Mouse (Mus musculus): ENCODE data around the gene Myo18a. TPM values are rescaled to one million over a fixed set of nuclear protein-coding genes. Genes with fewer than 3 reads are reported as not detected.
"Not testable (repeated sequence)": the region's sequence is repeated elsewhere in the genome, so short reads cannot be mapped to it uniquely, and the experiment has no call there.

The Myo18a gene
- 45.5 and 52.5 TPM in 2 replicates for polyA plus RNA-seq (2015; fragmentation: Nextera tagmentation; extraction: Ambion mirVana)

DNA sequence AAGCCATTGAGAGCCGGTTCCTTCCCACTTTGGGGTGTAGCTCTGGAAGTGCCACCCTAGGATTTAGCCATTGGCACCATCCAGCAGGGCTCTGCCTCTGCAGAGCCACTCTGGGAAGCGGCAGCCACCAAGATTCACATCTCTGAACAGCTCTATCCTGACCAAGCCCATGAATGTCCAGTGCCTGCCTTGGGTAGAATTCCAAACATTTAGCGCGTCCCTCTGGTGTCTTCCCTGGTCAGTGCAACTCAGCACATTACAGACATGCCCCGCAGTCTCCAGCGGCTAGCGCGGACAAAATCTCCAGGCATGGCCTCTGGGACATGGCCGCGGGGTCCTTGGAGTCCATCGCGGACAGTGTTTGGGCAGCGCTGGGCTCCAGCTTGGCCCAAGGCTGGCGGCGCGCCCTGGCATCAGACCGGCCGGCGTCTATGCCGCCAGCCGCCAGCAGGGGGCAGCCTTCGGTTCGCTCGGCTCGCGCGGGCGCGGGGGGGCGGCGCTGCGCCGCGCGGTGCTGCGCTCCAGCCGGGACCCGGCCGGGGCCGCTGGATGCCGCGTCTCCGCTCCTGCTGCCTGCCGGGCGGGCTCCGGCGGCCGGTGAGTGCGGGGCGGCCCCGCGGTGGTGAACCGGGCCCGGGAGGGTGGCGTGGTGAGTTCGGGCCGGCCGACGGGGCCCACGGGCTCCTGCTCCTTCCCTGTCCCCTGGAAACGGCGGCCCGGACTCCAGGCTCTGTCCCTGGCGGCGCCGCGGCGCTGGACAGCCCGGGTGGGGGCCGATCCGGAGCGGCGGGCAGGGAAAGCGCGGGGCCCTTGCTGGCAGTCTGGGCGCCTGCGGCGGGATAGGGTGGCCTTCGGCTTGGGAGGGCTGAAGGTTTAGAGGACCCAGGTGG lies at the start of gene Myo18a:
Gene Myo18a (plus strand): TSS at position 464 of the 890 bp plus-strand sequence.
- Histone ChIP-seq H3K27ac (replicated peaks) (peak within 1 kb of the TSS; percentile 93), H3K9ac (replicated peaks) (peak within 1 kb of the TSS; percentile 98), H3K36me3 (no peaks in the 10 kb centered on the region), H3K9me3 (no peaks in the 10 kb centered on the region), H3K27me3 (no peaks in the 10 kb centered on the region), H3K4me2 (replicated peaks) (peak within 1 kb of the TSS; percentile 93), H3K4me3 (peak within 1 kb of the TSS; percentile 84), H3K4me1 (peaks cover 39% of the 10 kb centered on the region)
- ATAC-seq (replicated peaks), result peak; percentile 86
- 1% methylated on average over 79 of the region's 79 CpGs for WGBS

DNA sequence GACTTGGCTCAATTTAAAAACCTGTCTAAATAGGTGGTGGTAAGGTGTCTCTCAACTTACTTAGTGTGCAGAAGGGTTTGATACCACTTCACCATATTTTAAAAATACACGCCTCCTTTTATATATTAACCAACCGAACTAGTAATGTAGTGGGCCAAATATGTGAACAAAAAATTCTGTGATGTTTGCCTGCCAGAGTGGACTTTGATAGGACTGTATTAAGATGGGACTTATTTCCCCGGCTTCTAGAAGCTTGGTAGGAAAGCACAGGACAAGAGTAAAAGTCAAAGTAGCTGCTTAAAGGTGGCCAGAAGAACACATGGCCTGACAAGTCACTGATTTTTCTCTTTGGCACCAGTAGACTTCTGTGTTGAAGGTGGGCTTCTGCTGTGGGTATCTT lies 49.3 kb upstream of the Myo18a start:
- no peak for ATAC-seq (replicated peaks)
- no peaks in the 10 kb centered on the region for H3K9me3 ChIP-seq
- H3K4me2 ChIP-seq (replicated peaks), result no peak overlapping the region
- no peak overlapping the region for H3K27ac ChIP-seq (replicated peaks)
- no peaks in the 10 kb centered on the region for H3K4me1 ChIP-seq
- H3K9ac ChIP-seq (replicated peaks), result no peak overlapping the region
- WGBS, result 96% methylated on average over 3 of the region's 3 CpGs
- no peak overlapping the region for H3K4me3 ChIP-seq
- peaks cover 2% of the 10 kb centered on the region; the same call in 1 of the 2 replicates for H3K36me3 ChIP-seq
- H3K27me3 ChIP-seq, result no peaks in the 10 kb centered on the region

DNA sequence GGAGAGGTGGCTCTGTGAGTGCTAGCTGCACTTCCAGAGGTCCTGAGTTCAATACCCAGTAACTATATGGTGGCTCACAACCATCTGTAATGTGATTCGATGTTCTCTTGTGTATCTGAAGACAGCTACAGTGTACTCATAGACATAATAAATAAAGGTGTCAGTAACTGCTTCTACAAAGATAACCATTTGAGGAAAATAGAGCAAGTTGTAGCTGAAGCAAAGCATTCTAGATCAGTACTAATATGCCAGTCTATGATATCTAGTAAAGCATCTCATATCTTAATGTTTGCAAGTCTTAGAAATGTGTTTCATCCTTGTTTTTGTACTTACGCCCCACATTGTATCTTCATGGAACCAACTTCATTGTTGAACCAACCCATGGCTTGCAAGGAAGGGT lies 44.0 kb upstream of the Myo18a start:
- no peak overlapping the region for H3K9ac ChIP-seq (replicated peaks)
- H3K27ac ChIP-seq (replicated peaks), result no peak overlapping the region
- no peaks in the 10 kb centered on the region for H3K4me1 ChIP-seq
- 97% methylated on average over 2 of the region's 2 CpGs for WGBS
- no peaks in the 10 kb centered on the region for H3K9me3 ChIP-seq
- H3K36me3 ChIP-seq, result no peaks in the 10 kb centered on the region
- no peaks in the 10 kb centered on the region for H3K27me3 ChIP-seq
- no peak overlapping the region for H3K4me2 ChIP-seq (replicated peaks)
- ATAC-seq (replicated peaks), result no peak
- no peak overlapping the region for H3K4me3 ChIP-seq

DNA sequence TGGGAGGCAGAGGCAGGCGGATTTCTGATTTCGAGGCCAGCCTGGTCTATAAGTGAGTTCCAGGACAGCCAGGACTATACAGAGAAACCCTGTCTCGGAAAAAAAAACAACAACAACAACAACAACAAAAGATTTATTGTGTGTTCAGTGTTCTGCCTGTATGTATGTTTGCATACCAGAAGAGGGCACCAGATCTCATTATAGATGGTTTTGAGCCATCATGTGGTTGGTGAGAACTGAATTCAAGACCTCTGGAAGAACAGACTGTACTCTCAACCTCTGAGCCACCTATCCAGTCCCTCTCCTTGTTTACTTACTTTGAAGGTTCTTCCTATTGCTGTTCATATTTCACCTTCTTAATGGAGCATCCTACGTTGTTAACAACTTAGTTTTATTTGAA lies 41.7 kb upstream of the Myo18a start:
- ATAC-seq (replicated peaks), result no peak
- no peaks in the 10 kb centered on the region for H3K36me3 ChIP-seq
- no peak overlapping the region for H3K27ac ChIP-seq (replicated peaks)
- no peak overlapping the region for H3K4me2 ChIP-seq (replicated peaks)
- H3K4me3 ChIP-seq, result no peak overlapping the region
- H3K4me1 ChIP-seq, result no peaks in the 10 kb centered on the region
- no peak overlapping the region for H3K9ac ChIP-seq (replicated peaks)
- WGBS, result 95% methylated on average over 4 of the region's 4 CpGs
- no peaks in the 10 kb centered on the region for H3K9me3 ChIP-seq
- no peaks in the 10 kb centered on the region for H3K27me3 ChIP-seq

DNA sequence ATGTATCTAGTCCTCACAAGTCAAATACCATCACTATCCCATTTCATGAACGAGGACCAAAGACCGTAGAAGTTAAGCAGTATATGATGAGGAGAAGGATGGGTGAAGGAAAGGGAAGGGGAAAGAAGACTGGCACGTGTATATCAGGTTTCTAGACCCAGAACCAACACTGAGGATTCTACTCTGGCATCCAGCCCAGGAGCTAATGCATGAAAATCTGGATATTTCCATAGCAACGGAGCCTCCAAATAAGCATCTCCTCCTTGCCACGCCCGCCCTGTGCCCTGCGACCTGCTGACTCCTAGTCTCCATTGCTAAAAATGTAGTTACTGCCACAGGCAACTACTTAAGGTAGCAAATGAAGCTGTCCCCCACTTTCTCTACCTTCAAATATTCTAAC lies 38.3 kb upstream of the Myo18a start:
- H3K4me2 ChIP-seq (replicated peaks), result no peak overlapping the region
- no peaks in the 10 kb centered on the region for H3K4me1 ChIP-seq
- H3K9me3 ChIP-seq, result no peaks in the 10 kb centered on the region
- WGBS, result 71% methylated on average over 7 of the region's 7 CpGs
- no peak overlapping the region for H3K9ac ChIP-seq (replicated peaks)
- no peaks in the 10 kb centered on the region for H3K36me3 ChIP-seq
- H3K27ac ChIP-seq (replicated peaks), result no peak overlapping the region
- ATAC-seq (replicated peaks), result no peak
- H3K4me3 ChIP-seq, result no peak overlapping the region
- H3K27me3 ChIP-seq, result no peaks in the 10 kb centered on the region

DNA sequence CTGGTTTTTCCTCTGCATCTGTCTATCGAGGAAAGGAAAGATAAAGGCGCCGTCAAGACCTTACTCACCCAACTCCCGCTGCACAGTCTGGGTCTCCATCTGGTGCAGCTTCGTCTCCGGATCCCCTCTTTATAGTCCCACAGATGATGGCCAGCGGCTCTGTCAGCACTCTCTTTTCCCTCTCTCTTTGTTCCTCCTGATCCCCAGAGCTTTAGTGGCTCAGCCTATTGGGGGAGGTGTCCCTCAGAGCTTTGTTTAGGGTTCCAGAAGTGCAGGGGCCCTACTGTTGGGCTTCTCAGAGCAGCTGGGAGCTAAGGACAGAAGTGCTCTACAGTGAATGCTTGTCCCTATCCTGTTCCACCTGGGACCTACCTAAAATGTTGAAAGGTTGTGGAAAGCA lies 37.9 kb upstream of the Myo18a start, which contains the start of gene Cryba1:
Gene Cryba1 (minus strand): TSS at position 101 of the 400 bp plus-strand sequence.
- H3K4me2 ChIP-seq (replicated peaks), result no peak within 1 kb of the TSS
- 36% methylated on average over 7 of the region's 7 CpGs for WGBS
- no peaks in the 10 kb centered on the region for H3K27me3 ChIP-seq
- no peak within 1 kb of the TSS for H3K9ac ChIP-seq (replicated peaks)
- no peak within 1 kb of the TSS for H3K27ac ChIP-seq (replicated peaks)
- no peak within 1 kb of the TSS for H3K4me3 ChIP-seq
- no peak for ATAC-seq (replicated peaks)
- no peaks in the 10 kb centered on the region for H3K9me3 ChIP-seq
- no peaks in the 10 kb centered on the region for H3K4me1 ChIP-seq
- no peaks in the 10 kb centered on the region for H3K36me3 ChIP-seq

DNA sequence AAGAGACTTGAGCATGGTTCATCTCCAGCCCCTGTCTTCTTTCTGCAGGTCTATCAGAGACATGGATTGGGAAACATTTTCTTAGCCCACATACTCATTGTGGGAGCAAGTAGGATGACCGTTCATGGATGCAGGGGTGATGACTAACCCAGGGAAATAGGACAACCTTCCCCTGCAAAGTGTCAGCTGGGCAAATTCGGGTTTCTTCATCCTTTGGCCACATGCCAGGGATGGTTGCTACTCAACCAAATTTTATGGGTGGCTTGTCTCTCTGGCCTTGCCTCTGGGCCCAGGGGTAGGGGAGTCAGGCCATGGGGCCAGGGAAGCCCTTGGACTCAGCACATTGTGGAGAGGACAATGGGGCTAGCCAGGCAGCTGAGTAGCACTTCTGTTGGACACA lies 34.5 kb upstream of the Myo18a start:
- ATAC-seq (replicated peaks), result no peak
- H3K27ac ChIP-seq (replicated peaks), result no peak overlapping the region
- no peaks in the 10 kb centered on the region for H3K36me3 ChIP-seq
- no peaks in the 10 kb centered on the region for H3K4me1 ChIP-seq
- no peaks in the 10 kb centered on the region for H3K9me3 ChIP-seq
- no peak overlapping the region for H3K9ac ChIP-seq (replicated peaks)
- no peaks in the 10 kb centered on the region for H3K27me3 ChIP-seq
- H3K4me2 ChIP-seq (replicated peaks), result no peak overlapping the region
- H3K4me3 ChIP-seq, result no peak overlapping the region
- WGBS, result 59% methylated on average over 2 of the region's 2 CpGs

DNA sequence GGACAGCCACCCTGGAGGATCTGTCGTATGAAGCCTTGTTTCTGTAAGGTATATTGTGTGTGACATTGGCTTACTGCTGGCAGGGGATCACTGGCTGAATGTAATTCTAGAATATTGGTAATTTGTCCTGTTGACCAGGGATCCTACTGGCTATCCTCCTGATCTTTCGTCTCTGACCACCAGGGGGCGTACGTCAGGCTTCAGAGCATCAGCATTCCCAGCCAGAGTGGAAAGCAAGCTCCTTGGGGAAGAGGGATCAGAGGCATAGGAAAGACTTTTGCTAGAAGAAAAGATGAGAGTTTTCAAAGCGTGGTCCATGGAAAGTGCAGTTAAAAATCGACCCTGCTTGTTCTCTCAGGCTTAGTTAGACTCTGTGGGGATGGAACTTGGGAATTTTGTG lies 25.8 kb upstream of the Myo18a start:
- no peaks in the 10 kb centered on the region for H3K27me3 ChIP-seq
- no peak overlapping the region for H3K4me3 ChIP-seq
- H3K4me2 ChIP-seq (replicated peaks), result no peak overlapping the region
- H3K4me1 ChIP-seq, result no peaks in the 10 kb centered on the region
- no peaks in the 10 kb centered on the region for H3K9me3 ChIP-seq
- no peak overlapping the region for H3K9ac ChIP-seq (replicated peaks)
- ATAC-seq (replicated peaks), result no peak
- H3K27ac ChIP-seq (replicated peaks), result no peak overlapping the region
- 2% methylated on average over 6 of the region's 6 CpGs for WGBS
- no peaks in the 10 kb centered on the region for H3K36me3 ChIP-seq

DNA sequence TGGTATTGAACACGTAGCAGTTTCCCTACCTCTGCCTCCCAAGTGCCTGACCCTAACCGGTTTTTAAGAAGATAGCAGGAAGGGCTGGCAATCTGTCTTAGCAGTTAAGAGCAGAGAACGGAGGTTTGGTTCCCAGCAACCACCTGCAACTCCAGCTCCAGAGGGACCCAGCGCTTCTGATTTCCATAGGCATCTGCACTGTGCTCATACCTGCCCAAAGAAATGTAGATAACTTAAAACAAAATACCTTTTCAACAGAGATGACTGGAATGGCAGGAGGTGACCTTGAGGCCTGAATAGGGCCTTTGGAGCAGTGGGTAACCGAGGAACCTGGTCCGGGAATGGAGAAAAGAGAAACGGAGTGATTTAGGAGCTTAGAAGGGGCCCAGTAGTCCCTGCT lies 24.5 kb upstream of the Myo18a start:
- Histone ChIP-seq H3K9me3 (no peaks in the 10 kb centered on the region), H3K36me3 (no peaks in the 10 kb centered on the region), H3K4me3 (no peak overlapping the region), H3K27me3 (no peaks in the 10 kb centered on the region), H3K9ac (replicated peaks) (no peak overlapping the region), H3K4me2 (replicated peaks) (no peak overlapping the region), H3K27ac (replicated peaks) (no peak overlapping the region), H3K4me1 (no peaks in the 10 kb centered on the region)
- no peak for ATAC-seq (replicated peaks)
- WGBS, result 49% methylated on average over 7 of the region's 7 CpGs

DNA sequence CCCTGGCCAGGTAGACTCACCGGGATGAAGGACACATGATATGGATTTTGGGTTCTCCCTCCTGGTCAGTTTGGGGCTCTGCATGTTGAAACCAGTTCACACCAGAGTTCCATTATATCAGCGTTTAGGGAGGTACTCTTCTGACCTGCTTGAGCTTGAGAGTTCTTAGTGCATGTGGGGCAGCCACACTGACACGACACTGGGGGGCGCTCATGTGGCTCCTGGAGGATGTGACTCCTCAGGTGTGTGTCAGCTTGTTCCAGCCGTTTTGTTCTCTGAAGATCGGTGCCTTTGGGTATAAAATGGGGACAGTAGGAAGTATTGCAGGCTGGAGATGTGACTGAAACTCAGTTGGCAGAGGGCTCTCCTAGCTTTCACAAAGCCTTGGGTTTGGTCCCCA lies 19.1 kb upstream of the Myo18a start:
- ATAC-seq (replicated peaks), result no peak
- 38% methylated on average over 6 of the region's 6 CpGs for WGBS
- no peaks in the 10 kb centered on the region for H3K9me3 ChIP-seq

DNA sequence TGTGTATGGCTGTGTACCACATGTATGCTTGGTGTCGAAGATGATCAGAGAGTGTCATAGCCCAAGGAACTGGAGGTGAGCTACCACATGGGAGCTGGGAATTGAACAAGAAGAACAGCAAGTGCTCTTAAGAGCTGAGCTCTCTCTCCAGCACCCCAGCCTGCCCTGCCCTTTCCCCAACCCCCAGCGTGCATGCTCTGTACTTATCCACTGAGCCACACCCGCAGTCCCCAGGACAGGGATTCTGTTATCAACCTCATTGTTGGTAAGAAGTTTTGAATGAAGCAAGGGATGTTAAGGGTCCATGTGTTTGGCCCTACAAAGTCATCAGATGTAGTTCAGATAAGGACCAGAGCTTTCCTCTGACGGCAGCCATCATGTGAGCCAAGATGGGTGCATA lies 16.4 kb upstream of the Myo18a start:
- Histone ChIP-seq H3K4me2 (replicated peaks) (no peak overlapping the region), H3K4me3 (no peak overlapping the region), H3K27me3 (no peaks in the 10 kb centered on the region), H3K27ac (replicated peaks) (no peak overlapping the region), H3K9me3 (no peaks in the 10 kb centered on the region), H3K9ac (replicated peaks) (no peak overlapping the region), H3K4me1 (no peaks in the 10 kb centered on the region), H3K36me3 (no peaks in the 10 kb centered on the region)
- 91% methylated on average over 4 of the region's 4 CpGs for WGBS
- no peak for ATAC-seq (replicated peaks)

More for the DNA sequence above, 19.1 kb upstream of the Myo18a start:
- Histone ChIP-seq H3K9ac (replicated peaks) (no peak overlapping the region), H3K4me1 (no peaks in the 10 kb centered on the region), H3K27ac (replicated peaks) (no peak overlapping the region), H3K4me3 (no peak overlapping the region), H3K27me3 (no peaks in the 10 kb centered on the region), H3K36me3 (no peaks in the 10 kb centered on the region), H3K4me2 (replicated peaks) (no peak overlapping the region)

DNA sequence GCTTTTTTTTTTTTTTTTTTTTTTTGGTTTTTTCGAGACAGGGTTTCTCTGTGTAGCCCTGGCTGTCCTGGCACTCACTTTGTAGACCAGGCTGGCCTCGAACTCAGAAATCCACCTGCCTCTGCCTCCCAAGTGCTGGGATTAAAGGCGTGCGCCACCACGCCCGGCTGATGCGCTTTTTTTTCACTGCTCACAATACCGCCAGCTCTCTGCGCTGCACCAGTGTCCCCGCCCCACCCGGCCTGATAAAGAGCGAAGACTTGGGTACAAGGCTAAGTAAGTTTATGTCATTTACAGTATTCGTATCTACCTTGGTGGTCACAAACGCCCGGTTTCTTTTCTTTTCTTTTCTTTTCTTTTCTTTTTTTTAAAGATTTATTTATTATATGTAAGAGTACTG lies 15.9 kb upstream of the Myo18a start:
- H3K4me1 ChIP-seq; H3K9me3 ChIP-seq; ATAC-seq (replicated peaks); H3K9ac ChIP-seq (replicated peaks); H3K27ac ChIP-seq (replicated peaks); H3K36me3 ChIP-seq; H3K27me3 ChIP-seq; H3K4me3 ChIP-seq; H3K4me2 ChIP-seq (replicated peaks): not testable (repeated sequence)
- 97% methylated on average over 13 of the region's 15 CpGs for WGBS

DNA sequence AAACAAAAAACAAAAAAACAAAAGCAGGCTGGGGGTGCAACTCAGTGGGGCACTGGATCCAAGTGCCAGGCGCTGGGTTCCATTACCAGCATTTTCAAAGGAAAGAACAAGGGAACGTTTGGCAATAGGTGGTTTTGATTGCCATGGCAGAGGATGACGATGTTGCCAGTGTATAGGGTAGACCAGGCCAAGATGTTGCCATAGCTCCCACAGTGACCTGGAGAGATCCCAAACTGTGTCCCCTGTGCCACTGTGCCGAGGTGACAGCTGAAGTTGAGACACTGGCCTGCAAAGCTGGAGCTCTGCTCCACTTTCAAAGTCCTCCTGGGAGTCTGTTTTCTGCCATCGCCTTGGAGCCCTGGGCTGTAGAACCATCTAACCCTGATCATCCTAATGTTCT lies 14.1 kb upstream of the Myo18a start:
- Histone ChIP-seq H3K9ac (replicated peaks) (no peak overlapping the region), H3K4me1 (no peaks in the 10 kb centered on the region), H3K36me3 (no peaks in the 10 kb centered on the region), H3K27ac (replicated peaks) (no peak overlapping the region), H3K9me3 (no peaks in the 10 kb centered on the region), H3K4me2 (replicated peaks) (no peak overlapping the region), H3K27me3 (no peaks in the 10 kb centered on the region), H3K4me3 (no peak overlapping the region)
- 69% methylated on average over 5 of the region's 5 CpGs for WGBS
- ATAC-seq (replicated peaks), result no peak
